Mouse (Mus musculus) neural tube, embryonic 10.5 days (tissue): ENCODE data around the gene Per2.

ENCODE experiments used
- DNase-seq: peaks from one replicate; pipeline ENCODE4 v3.0.0-alpha.2; 2017; ENCODE audit warnings: low spot score; ENCODE audit errors: extremely low spot score

Gene Per2

DNA sequence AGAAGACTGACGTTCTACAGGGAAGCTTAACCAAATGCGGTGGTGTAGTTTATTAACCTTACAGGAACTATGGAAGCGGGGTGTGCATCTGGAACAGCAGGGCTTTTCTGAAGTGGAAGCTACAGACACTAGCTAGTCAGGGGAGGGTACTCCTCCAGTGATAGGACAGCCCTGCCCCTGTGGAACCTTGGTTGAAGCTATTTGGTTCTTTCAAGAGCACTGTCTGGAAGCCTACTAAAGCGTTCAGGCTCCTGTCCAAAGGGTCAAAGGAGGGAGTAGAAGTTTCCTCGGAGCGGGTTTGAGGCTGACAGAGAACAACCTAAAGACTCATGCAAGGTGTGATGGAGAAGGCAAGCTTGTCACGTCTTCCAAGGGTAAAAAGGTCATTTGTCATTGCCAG is 945 bp upstream of the Per2 start:
- DNase-seq, result no peak

GRCm38 (mm10) chr1:91458223-91458861 is 782 bp downstream of the Per2 start:
- no peak for DNase-seq

DNA sequence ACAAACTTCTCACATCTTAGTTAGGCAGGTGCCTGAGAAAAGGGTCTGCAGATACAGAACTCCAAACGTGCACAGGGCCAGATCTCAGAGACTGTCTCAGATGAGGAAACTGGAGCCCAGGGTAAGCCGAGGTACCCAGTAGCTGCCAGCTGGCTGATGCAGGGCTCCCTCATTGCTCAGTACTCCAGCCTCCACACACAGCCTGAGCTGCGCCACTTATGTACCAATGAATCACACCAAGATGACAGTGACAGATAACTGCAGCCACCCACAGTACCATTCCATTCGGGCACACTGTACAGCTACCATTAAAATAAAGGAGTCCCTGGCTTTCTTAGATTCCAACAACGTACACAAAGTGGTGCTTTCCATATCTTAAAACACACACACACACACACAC is 1.4 kb downstream of the Per2 start:
- DNase-seq, result no peak

DNA sequence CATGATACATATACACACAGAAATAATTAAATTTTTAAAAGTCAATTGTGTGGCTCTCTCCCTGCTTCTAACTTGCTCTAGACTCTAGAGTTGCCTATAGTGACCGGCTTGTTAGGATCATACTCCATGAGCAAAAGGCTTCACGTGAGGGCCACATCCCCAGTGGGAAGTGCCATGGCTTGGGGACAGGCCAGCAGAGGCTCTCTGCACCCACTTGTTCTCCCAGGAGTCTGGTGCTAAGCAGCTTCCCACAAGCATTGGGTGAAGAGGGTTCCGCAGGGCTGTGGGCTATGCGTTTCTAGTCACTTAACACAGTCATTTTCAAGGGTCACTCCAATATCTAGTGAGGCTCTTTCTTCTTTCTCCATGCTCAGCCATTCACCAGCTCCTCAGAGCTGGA is 2.0 kb downstream of the Per2 start:
- DNase-seq, result no peak

DNA sequence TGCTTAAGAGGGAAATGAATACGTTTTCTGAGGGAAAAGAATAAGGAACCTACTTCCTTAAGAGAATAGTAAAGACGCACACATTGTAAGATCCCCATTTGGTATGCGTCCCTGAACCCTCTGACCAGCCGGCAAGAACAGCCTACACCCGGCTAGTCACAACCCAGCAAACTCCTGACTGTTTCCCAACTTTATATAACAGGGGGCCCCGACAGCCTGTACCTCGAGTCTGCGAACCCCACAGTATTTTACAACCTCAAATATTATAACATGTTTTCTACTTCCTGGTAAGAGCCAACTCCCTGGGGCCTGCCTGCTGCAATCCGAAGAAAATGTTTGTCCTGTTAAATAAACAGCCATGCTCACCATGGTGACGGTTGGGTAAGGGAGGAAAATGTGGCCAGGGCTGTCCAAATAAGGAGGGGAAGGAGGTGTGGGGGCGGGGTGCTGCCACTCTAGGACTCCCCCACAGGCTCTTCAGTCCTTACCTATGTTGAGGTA is 2.8 kb downstream of the Per2 start:
- DNase-seq, result peak; percentile 37

DNA sequence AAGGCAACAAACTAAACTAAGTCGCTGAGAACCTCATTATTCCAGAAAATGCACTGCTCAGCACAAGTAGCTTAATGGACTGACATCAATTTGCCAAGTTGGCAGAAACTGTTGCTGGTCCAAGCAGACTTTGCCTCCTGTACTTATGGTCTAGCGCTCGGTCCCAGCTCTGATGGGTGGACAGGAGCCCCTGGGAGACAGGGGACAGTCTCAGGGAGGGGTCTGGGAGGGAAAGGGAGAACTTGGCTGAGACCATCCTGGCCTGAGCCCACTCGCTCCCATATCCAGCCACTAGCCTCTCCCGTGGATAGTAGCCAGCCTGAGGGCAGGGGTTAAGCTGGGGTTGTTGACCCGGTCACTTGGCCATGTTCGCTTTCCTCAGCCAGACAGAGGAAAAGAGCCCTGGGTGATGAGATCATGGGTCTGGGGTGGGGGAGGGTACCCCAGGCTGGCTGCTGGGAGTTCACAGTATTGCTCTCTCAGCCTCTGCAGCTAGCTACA is 3.4 kb downstream of the Per2 start:
- peak; percentile 43 for DNase-seq

- no peak for DNase-seq
Observed at GRCm38 (mm10) chr1:91454927-91455326, 4.2 kb downstream of the Per2 start.

DNA sequence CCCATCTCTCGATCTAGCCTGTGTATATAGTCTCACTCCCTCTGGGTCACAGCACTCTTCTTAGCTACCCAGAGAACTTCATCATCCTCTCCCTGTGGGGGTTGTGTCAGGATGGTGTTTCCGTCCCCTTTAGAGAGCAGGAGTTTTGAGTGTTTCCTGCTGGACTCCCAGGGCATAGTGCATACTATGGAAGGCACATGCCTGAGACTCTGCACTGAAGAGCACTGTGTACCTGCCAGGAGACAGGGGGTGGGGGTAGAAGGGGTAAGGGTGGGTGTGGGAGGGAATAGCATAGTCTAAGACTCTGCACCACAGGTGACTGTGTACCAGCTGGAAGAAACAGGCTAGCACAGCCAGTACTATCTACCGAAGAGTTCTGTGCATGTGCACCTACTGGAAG is 4.8 kb downstream of the Per2 start:
- no peak for DNase-seq

GRCm38 (mm10) chr1:91453932-91454331 is 5.2 kb downstream of the Per2 start:
- no peak for DNase-seq

- no peak for DNase-seq
Observed at GRCm38 (mm10) chr1:91451547-91452084, 7.5 kb downstream of the Per2 start.

GRCm38 (mm10) chr1:91450851-91451250 is 8.3 kb downstream of the Per2 start:
- DNase-seq, result no peak

GRCm38 (mm10) chr1:91448688-91449087 is 10.4 kb downstream of the Per2 start:
- no peak for DNase-seq

GRCm38 (mm10) chr1:91446511-91446910 is 12.6 kb downstream of the Per2 start:
- DNase-seq, result no peak

DNA sequence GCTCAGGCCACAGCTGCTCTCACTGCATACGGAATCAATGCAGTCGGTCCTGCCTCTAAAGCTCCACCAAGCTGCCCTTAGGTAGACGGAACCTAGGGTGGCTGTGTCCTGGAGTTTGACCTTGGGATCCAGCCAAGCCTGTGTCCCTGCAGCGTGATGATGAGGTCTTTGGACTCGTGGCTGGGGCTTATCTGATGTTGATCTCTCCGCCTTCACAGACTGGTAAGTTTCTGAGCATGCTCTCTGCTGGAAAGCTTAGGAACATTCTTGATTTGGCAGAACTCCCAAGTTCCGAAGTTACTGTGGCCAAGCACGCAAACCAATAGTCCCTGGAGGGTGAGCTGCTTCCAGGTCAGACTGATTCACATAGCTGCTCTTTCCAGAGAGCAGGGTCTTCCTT is 13.1 kb downstream of the Per2 start:
- no peak for DNase-seq

DNA sequence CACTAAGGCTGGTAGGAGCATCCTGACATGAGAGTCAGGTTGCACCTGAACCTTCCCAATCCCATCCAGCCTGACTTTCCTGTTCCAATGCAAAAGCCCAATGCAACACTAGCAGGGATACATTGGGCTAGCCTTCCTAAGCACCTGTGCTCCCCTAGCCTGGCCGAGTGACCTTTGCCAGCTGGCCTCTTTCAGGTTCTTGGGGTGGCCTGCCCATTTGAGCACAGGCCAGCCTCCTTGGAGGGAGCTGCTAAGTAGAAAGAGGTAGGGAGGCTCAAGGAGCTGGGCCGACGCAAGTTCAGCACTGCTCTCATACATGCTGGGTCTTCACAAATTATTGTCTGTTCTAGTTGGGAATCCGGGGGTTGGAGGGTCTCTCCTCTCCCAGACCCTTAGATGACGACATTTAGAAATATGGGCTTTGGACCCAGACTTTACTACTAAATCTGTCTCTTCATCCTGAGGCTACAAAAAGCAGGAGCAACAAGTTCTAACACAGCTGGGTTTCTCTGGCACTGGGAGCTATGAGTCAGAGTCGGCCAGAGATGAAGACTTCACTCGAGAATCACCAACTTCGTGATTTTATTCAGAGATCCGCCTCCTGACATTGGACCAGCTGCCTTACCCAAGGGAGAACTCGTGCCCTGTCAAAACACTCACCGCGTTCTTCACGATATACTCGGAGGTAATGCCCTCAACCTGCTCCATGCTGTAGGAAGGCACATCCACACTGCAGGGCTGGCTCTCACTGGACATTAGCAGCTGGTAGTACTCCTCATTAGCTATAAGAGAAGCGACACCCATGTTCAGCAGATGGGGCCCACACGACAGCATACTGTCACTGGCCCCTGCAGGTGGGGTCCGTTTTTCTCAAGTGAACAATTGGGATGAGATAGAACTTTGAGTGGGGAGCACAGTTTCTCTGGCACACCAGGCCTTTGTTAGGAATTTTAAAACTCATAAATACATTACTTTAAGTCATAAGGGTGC is 14.0 kb downstream of the Per2 start:
- no peak for DNase-seq

GRCm38 (mm10) chr1:91442350-91442990 is 16.7 kb downstream of the Per2 start:
- DNase-seq, result no peak

- no peak for DNase-seq
Observed at GRCm38 (mm10) chr1:91441855-91442254, 17.3 kb downstream of the Per2 start.

- DNase-seq, result no peak
Observed at GRCm38 (mm10) chr1:91439776-91440175, 19.3 kb downstream of the Per2 start.

GRCm38 (mm10) chr1:91437573-91437972 is 21.6 kb downstream of the Per2 start:
- DNase-seq, result no peak

- DNase-seq, result no peak
Observed at GRCm38 (mm10) chr1:91437083-91437400, 22.1 kb downstream of the Per2 start.

DNA sequence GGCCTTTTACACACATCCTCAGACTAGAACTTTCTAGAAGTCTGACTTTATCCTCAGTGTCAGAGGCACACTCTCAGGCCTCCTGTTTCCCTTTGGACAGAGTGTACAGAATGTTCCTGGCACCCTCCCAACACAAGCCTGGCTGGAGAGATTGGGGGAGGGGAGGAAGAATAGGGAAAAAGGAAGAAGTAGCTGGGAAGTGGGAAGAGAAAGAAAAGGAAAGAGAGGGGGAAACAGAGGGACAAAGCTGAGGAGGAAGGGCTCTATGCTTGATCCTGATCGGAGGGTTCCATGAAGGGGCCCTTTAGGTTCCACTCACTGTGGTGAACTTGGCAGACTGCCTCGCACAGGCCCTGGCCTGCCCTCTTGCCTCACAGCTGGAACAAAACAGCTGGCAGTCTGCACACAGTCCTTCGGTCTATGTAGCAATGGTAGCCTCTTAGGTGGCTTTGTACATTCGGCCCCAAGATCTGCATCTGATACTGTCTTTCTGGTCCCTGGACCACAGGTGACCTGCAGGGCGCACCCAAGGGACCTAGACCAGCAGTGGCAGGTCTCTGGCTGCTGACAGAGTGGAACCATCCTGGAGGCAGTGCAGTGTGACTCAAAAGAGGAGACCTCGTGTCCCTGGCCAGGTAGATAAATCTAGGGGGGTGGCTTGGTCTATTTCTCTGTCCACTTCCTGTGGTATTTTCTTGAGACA is 22.6 kb downstream of the Per2 start:
- DNase-seq, result no peak
